Mouse (Mus musculus) splenic B cell, adult 2 months (primary cell): Measurements from ENCODE around the gene Bcor.

Source experiments
- DNase-seq: peaks from one replicate; pipeline ENCODE4 v3.0.0-alpha.2; 2011; ENCODE audit warnings: low read depth, low spot score
- H3K27me3 ChIP-seq: 2 replicates; pipeline ENCODE4 v1.6.1; 2012; ENCODE audit warnings: mild to moderate bottlenecking, low read length, moderate library complexity, mixed read lengths; ENCODE audit not compliant: control insufficient read depth, poor library complexity, insufficient read depth, severe bottlenecking
- H3K36me3 ChIP-seq: 2 replicates; pipeline ENCODE4 v1.6.1; 2012; ENCODE audit warnings: mild to moderate bottlenecking, low read length, moderate library complexity, mixed read lengths; ENCODE audit not compliant: control insufficient read depth, poor library complexity, insufficient read depth, severe bottlenecking

Gene Bcor

DNA sequence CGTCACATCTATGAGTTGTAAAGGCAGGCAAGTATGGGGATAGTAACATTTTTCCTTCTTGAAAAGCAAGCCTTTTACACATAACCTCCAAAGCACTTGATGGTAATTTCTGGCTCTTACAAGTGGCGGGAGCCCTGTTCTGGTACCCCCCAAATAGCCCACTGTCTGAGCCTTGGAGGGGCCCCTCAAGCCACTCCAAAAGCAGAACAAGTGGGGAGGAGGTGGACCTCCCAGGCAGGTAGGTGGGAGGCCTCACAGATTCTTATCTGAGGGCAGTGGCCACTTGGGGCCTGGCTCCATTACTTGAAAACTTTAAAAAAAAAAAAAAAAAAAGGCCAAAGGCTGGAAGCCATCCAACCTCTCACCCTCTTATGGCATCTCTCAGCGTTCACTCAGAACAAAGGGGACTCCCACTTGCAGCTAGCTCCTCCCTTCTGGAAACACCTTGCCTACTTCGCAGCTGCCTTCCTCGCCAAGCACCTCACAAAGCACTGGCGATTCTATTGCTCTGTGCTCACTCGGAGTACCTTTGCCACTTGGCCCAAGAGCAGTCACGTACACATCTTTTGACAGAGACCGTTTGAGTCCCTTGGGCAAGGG is 106.7 kb downstream of the Bcor start:
- Histone ChIP-seq H3K27me3 (no peaks in the 10 kb centered on the region), H3K36me3 (0 out of 2 replicates have a peak, but pooled peaks cover 6% of the 10 kb centered on the region)
- no peak for DNase-seq

DNA sequence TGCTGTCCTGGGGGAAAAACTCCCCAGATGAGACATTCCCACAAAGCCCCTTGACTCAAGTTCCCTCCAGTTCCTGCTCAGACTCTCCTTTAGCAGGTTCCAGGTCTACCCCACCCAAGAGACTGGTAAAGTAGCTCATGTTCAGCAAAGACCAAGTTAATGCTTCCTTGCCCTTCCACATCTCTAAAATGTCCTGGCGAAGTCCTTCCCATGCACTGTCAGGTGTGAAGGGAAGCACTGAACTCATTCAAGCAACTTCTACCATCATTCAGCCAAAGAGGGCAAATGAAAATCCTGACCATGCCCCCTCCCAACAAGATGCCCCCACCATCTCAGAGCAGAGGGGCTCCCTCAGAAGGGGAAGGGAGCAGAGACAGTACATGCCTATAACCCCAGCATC is 107.5 kb downstream of the Bcor start:
- DNase-seq = no peak
- no peaks in the 10 kb centered on the region for H3K27me3 ChIP-seq
- H3K36me3 ChIP-seq = 0 out of 2 replicates have a peak, but pooled peaks cover 8% of the 10 kb centered on the region

DNA sequence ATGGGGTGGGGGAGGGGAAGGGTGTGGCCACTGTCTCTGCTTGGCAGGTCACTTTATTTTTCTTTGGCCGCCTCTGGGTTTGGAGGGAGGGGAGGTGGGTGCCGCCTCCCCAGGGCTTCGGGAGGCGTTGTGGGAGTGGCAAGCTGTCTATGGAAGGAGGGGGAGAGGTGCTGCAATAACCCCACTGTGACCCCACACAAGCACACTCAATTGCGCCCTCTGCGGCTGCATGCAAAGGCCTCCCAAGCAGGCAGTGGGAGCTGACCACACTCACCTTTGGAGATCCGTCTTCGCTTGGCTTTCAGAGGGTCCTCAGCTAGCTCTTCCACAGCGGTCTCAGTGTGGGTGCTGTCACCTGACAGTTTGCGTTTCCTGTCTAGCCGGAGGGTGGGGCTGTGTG is 111.4 kb downstream of the Bcor start:
- Histone ChIP-seq H3K27me3 (no peaks in the 10 kb centered on the region), H3K36me3 (peaks cover 12% of the 10 kb centered on the region; the same call in 1 of the 2 replicates)
- DNase-seq = no peak

DNA sequence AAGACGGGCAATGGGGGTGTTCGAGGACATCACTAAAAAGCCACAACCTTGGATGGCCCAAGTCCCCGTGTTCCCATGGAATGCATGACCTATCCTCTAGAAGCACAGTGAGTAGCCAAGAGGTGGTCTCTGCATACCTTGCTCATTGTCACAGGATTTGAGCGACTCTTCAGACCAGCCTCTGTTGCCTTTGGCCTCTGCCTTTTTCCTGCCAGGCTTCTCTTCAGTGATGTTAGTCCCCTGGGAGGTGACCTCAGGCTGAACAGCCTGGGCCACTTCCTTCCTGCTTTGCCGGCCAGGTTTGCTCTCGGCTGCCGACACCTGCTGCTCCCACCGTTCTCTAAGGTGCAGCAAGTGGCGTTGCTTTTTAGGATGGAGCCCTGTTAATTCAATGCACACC is 112.0 kb downstream of the Bcor start:
- Histone ChIP-seq H3K36me3 (peaks cover 12% of the 10 kb centered on the region; the same call in 1 of the 2 replicates), H3K27me3 (no peaks in the 10 kb centered on the region)
- peak; percentile 60 for DNase-seq

DNA sequence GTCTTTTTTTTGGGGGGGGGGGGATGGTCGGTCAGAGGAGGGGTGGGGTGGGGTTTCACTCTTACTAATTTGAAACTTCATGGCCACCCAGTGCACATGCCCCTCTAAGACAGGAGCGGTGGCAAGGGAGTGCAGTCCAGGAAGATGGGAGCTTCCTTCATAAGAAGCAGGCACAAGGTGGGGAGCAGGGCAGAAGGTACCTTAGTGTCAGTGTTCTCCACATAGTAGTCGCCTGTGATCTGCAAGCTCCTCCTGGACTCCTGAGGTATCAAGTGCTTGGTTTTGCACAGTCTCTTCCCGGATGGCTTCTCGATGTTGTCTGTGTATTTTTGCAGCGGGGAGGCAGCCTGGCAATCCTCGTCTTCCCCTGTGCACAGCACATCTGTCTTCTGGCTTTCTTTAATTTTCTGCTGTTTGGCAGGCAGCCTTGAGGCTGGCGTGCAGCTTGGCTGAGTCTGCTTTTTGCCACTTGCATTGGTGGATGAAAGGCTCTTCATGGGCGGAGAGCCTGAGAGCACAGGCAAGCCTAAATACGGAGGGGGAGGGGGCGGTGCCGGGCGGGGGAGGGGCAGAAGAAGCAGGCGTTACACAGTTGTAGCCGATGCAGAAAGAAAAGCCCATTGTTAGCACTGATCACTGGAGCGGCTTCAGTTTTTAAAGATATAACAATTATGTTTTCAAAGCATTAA is 112.8 kb downstream of the Bcor start:
- DNase-seq = no peak
- H3K36me3 ChIP-seq = peaks cover 11% of the 10 kb centered on the region; the same call in 1 of the 2 replicates
- H3K27me3 ChIP-seq = no peaks in the 10 kb centered on the region

DNA sequence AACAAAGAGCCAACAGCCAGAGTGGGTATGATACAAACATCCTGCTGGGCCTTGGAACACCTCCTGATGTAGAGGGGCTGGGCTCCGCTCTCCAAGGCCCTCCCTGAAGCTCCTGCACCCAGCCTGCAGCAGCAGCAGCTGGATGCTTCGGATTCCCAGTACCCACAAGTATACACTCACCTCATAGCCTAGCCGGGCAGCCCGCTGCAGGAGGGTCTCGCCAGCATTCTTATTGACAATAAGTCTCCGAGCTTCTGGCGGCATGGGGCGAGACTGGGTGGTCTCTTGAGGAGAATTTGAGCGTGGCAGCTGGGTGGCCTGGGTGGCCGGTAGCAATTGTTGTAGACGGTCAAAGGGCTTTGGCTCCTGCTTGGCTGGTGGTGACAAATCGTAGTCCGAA is 113.5 kb downstream of the Bcor start:
- Histone ChIP-seq H3K36me3 (peaks cover 11% of the 10 kb centered on the region; the same call in 1 of the 2 replicates), H3K27me3 (no peaks in the 10 kb centered on the region)
- no peak for DNase-seq

DNA sequence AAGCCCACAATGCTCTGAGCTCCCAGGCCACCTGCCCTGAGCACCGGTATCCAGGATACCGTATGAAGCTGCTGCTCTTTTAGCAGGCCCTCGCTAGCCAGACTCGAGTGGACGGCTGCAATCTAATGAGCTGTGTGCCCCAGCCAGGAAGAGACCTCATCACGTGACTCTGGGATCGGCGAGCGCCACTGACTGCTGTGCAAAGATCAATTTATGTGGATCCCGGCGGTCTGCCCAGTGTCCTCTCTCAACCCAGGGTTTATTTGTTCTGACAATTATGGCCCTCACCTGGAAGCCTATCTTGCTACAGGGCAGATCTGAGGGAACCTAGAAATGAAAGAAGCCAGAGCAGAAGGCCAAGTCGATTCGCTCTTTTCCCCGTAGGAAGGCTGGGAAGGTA is 116.8 kb downstream of the Bcor start:
- no peak for DNase-seq
- peaks cover 11% of the 10 kb centered on the region; the same call in 1 of the 2 replicates for H3K36me3 ChIP-seq

DNA sequence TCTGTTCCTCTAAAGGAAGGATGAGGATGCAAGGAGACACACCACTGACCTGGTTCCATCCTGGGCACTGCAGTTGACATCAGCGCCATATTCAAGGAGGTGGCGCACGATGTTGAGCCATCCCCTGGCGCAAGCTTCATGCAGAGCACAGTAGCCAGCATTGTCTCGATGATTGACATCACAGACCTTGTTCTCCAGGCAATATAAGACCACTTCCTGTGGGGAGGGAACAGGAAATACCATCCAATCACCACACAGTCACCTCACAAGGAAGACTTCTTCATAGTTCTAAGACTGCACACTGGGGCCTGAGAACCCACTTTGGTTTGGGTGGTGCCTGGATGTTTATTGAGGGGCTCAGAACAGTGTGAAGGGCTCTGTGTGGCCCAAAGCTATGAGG is 118.7 kb downstream of the Bcor start:
- H3K36me3 ChIP-seq = peaks cover 8% of the 10 kb centered on the region; the same call in 1 of the 2 replicates
- DNase-seq = no peak
- no peaks in the 10 kb centered on the region for H3K27me3 ChIP-seq

More for the DNA sequence above, 116.8 kb downstream of the Bcor start:
- no peaks in the 10 kb centered on the region for H3K27me3 ChIP-seq

DNA sequence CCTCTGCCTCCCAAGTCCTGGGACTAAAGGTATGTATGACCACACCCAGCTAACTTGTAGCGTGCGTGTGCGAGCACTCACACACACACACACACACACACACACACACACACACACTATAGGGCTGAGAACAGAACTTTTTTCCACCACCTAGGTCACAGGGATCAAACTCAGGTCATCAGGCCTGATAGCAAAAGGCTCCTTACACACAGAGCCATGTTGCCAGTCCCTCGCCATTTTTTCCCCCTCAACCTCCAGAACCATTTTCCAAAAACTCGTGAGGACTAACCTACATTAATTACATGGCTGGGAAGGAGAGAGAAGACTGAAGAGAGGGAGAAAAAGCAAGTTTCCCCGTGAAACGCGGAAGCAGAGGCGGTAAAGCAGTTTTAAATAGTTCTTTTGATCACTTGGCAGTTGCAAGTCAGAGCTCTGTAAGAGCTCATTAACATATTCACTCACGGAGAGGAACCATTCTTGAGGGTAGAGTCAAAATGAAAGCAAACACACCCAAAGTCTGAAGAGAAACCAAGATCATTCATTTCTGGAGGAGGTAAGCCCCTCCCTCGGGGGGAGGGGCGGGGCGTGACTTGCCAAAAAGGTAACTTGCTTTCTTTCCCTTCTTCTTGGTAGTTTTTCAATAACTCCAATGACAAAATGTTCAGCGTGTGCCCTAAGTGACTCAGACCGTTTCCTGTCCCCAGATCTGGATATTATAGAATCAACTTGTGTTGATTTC is 145.3 kb downstream of the Bcor start:
- no peaks in the 10 kb centered on the region for H3K36me3 ChIP-seq
- H3K27me3 ChIP-seq = no peaks in the 10 kb centered on the region
- DNase-seq = peak; percentile 78

DNA sequence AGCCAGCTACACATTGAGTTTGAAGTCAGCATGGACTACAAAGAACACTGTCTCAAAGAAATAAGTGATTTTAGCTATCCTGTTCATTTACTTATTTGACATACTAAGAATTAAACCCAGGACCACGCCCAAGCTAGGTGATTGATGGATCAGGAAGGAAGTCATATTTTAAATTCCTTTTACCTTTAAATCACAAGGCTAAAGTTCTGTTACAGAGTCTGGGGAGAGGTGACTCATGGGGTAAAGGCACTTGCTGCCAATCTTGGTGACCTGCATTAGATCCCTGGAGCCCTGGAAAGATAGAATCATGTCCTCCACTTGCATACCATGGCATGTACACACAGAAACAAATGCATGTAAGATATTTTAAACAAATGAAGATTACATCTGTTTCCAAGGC is 149.5 kb downstream of the Bcor start:
- H3K36me3 ChIP-seq = no peaks in the 10 kb centered on the region
- DNase-seq = no peak
- H3K27me3 ChIP-seq = no peaks in the 10 kb centered on the region; the same call in 1 of the 2 replicates

DNA sequence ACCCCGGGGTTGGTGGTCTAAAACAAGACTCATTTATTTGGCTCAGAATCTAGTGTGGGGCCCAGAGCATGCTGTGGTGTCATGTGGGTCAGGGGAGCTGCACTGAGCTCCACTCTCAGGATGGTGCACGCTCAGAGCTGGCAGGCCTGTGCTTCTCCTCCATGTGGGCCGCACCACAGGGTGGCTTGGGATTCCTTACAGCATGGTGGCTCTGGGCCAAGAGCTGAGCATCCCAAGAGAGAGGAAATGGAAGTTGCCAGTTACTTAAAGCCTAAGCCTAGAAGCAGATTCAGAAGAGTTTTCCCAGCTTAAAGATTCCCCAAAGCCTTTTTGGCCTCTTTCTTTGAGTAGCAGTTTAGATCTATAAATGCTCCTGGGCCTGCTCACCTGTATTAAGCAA is 151.1 kb downstream of the Bcor start:
- H3K27me3 ChIP-seq = no peaks in the 10 kb centered on the region; the same call in 1 of the 2 replicates
- no peaks in the 10 kb centered on the region for H3K36me3 ChIP-seq
- DNase-seq = no peak

DNA sequence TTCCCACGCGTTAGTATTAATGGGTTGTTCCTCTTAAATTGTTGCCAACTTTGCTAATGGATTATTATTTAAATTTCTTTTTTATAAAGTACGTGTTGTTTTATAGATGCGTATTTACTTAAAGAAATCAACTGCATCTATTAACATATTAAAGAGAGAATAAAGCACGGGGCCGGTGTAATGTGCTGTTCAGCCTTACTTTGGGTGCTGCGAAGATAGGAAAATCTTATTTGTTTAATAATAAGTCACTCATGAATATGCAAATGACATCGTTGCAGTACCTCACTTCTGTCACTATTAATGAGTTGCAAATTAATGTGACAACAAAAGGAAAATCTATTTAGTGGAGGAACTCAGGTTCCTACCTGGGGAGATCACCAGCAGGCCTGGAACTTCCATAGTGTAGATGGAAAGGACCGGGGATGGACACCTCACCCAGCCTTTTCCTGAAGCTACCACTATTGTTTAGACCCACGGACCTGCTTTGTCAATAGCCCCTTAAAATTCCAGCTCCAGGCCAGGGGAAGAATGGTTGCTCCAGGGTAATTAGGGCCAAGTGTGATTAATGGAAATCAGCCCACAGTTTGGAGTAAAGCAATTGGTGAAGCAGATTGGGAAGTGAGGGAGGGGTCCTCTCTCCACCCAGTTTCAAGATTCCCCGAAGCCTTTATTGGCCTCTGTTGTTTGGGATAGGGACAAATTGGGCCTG is 152.2 kb downstream of the Bcor start:
- Histone ChIP-seq H3K36me3 (no peaks in the 10 kb centered on the region), H3K27me3 (no peaks in the 10 kb centered on the region; the same call in 1 of the 2 replicates)
- no peak for DNase-seq

DNA sequence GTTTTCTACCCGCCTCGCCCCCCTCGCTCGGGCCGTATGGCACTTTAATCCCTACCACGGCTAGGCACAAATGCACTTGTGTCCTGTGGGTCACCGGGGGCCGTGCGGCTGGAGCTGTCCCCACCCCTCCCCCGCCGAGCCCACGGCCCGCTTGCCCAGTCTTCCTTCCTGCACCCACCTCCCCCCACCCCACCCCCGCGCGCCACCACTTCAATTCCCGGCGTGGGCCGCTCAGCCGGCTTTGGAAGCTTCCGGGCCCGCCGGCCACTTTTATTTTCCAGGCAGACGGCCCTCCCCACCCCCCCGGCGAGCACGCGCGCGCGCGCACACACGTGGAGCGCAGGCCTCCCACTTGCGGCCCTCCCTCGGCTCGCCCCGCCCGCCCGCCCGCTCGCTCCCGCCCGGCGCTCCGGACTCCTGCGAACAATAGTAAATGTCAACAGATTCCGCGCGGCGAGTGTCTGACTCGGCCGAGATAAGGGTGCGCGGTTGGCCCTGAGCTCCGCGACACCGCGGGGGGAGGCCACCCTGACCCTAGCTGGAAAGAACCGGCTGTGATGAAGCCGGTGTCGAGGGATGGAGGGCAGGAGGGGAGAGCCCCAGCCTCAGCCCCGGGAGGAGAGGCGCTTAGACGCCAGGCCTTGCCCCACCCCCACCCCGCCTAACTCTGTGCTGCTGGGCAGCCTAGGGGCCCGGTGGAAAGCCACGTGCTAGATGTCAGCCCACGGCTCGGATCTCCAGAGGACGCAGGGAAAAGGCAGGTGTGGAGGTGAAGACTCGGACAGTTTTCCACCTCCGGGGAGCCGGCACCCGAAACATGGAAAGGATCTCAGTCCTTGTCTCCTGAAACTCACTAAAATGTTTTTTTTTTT is 153.0 kb downstream of the Bcor start:
- Histone ChIP-seq H3K27me3 (no peaks in the 10 kb centered on the region; the same call in 1 of the 2 replicates), H3K36me3 (no peaks in the 10 kb centered on the region)
- DNase-seq = peak; percentile 21
